Mouse (Mus musculus): ENCODE results near the gene Drosha.

DNA sequence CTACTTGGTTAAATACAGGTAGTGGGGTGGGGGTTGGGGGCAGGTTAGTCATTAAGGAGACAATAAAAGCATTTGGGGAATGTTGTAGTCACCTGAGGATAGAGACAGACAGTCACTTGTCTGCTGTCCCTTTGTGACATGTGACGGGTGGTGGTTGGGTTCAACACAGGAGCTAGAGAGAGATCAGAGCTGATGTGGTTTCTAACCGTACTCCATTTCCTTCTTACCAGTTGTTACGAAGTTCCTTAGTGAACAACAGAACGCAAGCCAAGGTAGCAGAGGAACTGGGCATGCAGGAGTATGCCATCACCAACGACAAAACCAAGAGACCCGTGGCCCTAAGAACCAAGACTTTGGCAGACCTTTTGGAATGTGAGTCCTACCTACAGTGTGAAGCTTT, 99.2 kb downstream of the Drosha start:
- TF ChIP-seq CTCF (IDR thresholded peaks at IDR 0.05; ENCODE audit: extremely low read depth, insufficient read depth, low read length): no peak
- no peak for TF ChIP-seq POLR2A (IDR thresholded peaks at IDR 0.05; ENCODE audit: extremely low read depth, insufficient read depth, low read length)

All from cortical plate, adult 2 months (tissue).